In genomic region chr5:125107011-125107651, GRCm38 (mm10) we compare ENCODE assay signal across 8 mouse cellular contexts.
DNase-seq lines count a peak whose midpoint lies in the region; ATAC-seq and TF ChIP-seq lines count a peak whose summit lies in the region.

No protein-coding gene starts in this region.

- no peak overlapping the region for H3K4me3 ChIP-seq in bone marrow macrophage, adult 2 months (ENCODE audit: insufficient read depth, low read length)
- H3K4me3 ChIP-seq in liver, postnatal 0 days (ENCODE audit: low read depth, low read length) = no peak overlapping the region

- DNase-seq in right cerebral cortex, adult 18-20 months = peak; percentile 51
- no peak for DNase-seq in right cerebral cortex, postnatal 36 days (ENCODE audit: low spot score in 2 of 2)
- DNase-seq in gastrocnemius, adult 18-20 months (ENCODE audit: low spot score) = peak; percentile 74
- peak; percentile 81 to 83 for DNase-seq in kidney, postnatal 25 days
- DNase-seq in liver, postnatal 0 days = peak; percentile 71
- peak; percentile 76 for DNase-seq in retina, embryonic 14.5 days (ENCODE audit: low spot score)
- DNase-seq in urinary bladder, postnatal 36 days (ENCODE audit: low spot score in 2 of 2) = peak; percentile 48 to 64

- no peaks in the 10 kb centered on the region for H3K9me3 ChIP-seq in liver, postnatal 0 days (ENCODE audit: low read length)

- H3K9ac ChIP-seq in liver, postnatal 0 days (replicated peaks) = no peak overlapping the region

- no peak for TF ChIP-seq EP300 in liver, postnatal 0 days (IDR thresholded peaks at IDR 0.05; ENCODE audit: low read depth)

- 53% methylated on average over 11 of the region's 11 CpGs for WGBS in liver, postnatal 0 days (ENCODE audit: insufficient replicate concordance)

- no peak overlapping the region for H3K27ac ChIP-seq in bone marrow macrophage, adult 2 months (ENCODE audit: insufficient read depth, low read depth, low read length)
- no peak overlapping the region for H3K27ac ChIP-seq in liver, postnatal 0 days (ENCODE audit: low read depth)

- no peak overlapping the region for H3K4me2 ChIP-seq in liver, postnatal 0 days (ENCODE audit: low read depth, low read length)

- no peaks in the 10 kb centered on the region for H3K27me3 ChIP-seq in liver, postnatal 0 days (ENCODE audit: insufficient read depth, low read length)

- peaks cover 3% of the 10 kb centered on the region for H3K36me3 ChIP-seq in liver, postnatal 0 days (replicated peaks; ENCODE audit: insufficient read depth, low read length)

- peak; percentile 99 for TF ChIP-seq CTCF in bone marrow macrophage, adult 2 months (IDR thresholded peaks at IDR 0.05; ENCODE audit: low read depth, low read length)
- peak; percentile 76; the same call in 1 of the 2 replicates for TF ChIP-seq CTCF in liver, postnatal 0 days (IDR thresholded peaks at IDR 0.05; ENCODE audit: low read depth)

- TF ChIP-seq POLR2A in bone marrow macrophage, adult 2 months (IDR thresholded peaks at IDR 0.05; ENCODE audit: borderline replicate concordance, low read depth, low read length) = 0 out of 2 replicates have a peak, but pooled peaks have one; percentile 2

- ATAC-seq in liver, postnatal 0 days = peak; percentile 16

- H3K4me1 ChIP-seq in bone marrow macrophage, adult 2 months (ENCODE audit: control insufficient read depth, insufficient read depth, low read length) = peaks cover 30% of the 10 kb centered on the region
- peaks cover 2% of the 10 kb centered on the region; the same call in 1 of the 2 replicates for H3K4me1 ChIP-seq in liver, postnatal 0 days (ENCODE audit: insufficient read depth)

Comparison
In these comparisons a context has a peak if more than half of its experiments do, and no peak if none do; other contexts are left out.
1. DNase-seq: peak in right cerebral cortex, adult 18-20 months (single experiment), gastrocnemius, adult 18-20 months (single experiment), kidney, postnatal 25 days (2 of 2), liver, postnatal 0 days (single experiment), retina, embryonic 14.5 days (single experiment) and urinary bladder, postnatal 36 days (2 of 2); none in right cerebral cortex, postnatal 36 days (0 of 2).